Mouse (Mus musculus) midbrain, embryonic 11.5 days (tissue): Measurements from ENCODE around the gene Midn. TPM values are rescaled to one million over a fixed set of nuclear protein-coding genes. Genes with fewer than 3 reads are reported as not detected.

Experiments used
- ATAC-seq: fragments of 200-750 bp; cut with Nextera tagmentation; 2 replicates; pipeline ENCODE4 v1.8.0; 2017; ENCODE audit warnings: moderate TSS enrichment, moderate library complexity; ENCODE audit not compliant: low FRiP score
- DNase-seq: peaks from one replicate; pipeline ENCODE4 v3.0.0; 2015; ENCODE audit warnings: low spot score; ENCODE audit errors: missing footprints
- H3K27ac ChIP-seq: fragments of 300-500 bp; sonication (generic); 2 replicates; pipeline ENCODE4 v1.5.1; 2014; ENCODE audit warnings: low read depth, low read length
- H3K27me3 ChIP-seq: fragments of 300-500 bp; sonication (generic); 2 replicates; pipeline ENCODE4 v1.6.1; 2014; ENCODE audit warnings: mild to moderate bottlenecking, low read length, moderate library complexity, mixed read lengths; ENCODE audit not compliant: control insufficient read depth, insufficient read depth
- H3K36me3 ChIP-seq: fragments of 300-500 bp; sonication (generic); 2 replicates; pipeline ENCODE4 v1.6.1; 2014; ENCODE audit warnings: mild to moderate bottlenecking, low read length, moderate library complexity, mixed read lengths; ENCODE audit not compliant: control insufficient read depth, insufficient read depth
- H3K4me1 ChIP-seq: fragments of 300-500 bp; sonication (generic); 2 replicates; pipeline ENCODE4 v1.6.1; 2014; ENCODE audit warnings: low read length; ENCODE audit not compliant: control insufficient read depth, insufficient read depth
- H3K4me2 ChIP-seq: fragments of 300-500 bp; sonication (generic); 2 replicates; pipeline ENCODE4 v1.6.1; 2014; ENCODE audit warnings: mild to moderate bottlenecking, moderate library complexity
- H3K4me3 ChIP-seq: fragments of 300-500 bp; sonication (generic); 2 replicates; pipeline ENCODE4 v1.5.1; 2014; ENCODE audit warnings: low read depth, low read length
- H3K9ac ChIP-seq: fragments of 300-500 bp; sonication (generic); 2 replicates; pipeline ENCODE4 v1.6.1; 2014; ENCODE audit warnings: low read length
- H3K9me3 ChIP-seq: fragments of 300-500 bp; sonication (generic); 2 replicates; pipeline ENCODE4 v1.6.1; 2016; ENCODE audit warnings: low read length; ENCODE audit not compliant: control insufficient read depth
- WGBS: fragments of 180-500 bp; shearing (Covaris S2); extraction: QIAGEN DNeasy Blood & Tissue Kit; methylation state at CpG from one replicate; pipeline ENCODE4 v1.1.7; 2014; 5-methylcytosine and 5-hydroxymethylcytosine counted together
- polyA plus RNA-seq: library from polyadenylated mRNA; unstranded; fragments of >200 nt; fragmentation: Nextera tagmentation; extraction: Ambion mirVana; gene quantifications from 2 replicates; pipeline ENCODE4 v1.2.1, GENCODE M21; 2014

Gene Midn
- polyA plus RNA-seq, 1 experiment from 2014 or later = 71.3 TPM

GRCm38 (mm10) chr10:80120146-80120545, 27.9 kb upstream of the Midn start:
- Histone ChIP-seq H3K9ac (no peak overlapping the region), H3K27ac (no peak overlapping the region), H3K9me3 (no peaks in the 10 kb centered on the region), H3K27me3 (no peaks in the 10 kb centered on the region), H3K4me3 (no peak overlapping the region), H3K4me1 (peaks cover 25% of the 10 kb centered on the region), H3K4me2 (no peak overlapping the region), H3K36me3 (peaks cover 14% of the 10 kb centered on the region)
- ATAC-seq (no peak), DNase-seq (no peak)
- WGBS = 93% methylated on average over 2 of the region's 2 CpGs

DNA sequence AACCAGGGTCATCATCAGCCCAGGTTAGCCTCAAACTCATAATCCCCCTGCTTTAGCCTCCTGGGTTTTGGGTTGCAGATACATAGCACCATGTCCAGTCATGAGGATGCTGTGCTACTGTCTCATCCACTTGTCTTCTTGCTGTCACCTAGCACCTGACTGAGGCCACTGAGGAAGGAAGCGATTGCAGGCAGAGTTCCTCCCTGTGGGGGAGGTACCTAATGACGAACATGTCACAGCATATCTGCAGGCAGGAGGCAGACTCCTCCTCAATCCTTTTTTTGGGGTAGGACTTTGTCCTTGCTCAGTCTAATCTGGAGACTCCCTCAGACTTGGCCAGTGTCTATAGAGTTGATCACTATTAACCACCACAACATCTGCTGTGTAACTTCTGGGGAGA, 26.4 kb upstream of the Midn start:
- H3K4me3 ChIP-seq = no peak overlapping the region
- H3K27ac ChIP-seq = no peak overlapping the region
- H3K4me2 ChIP-seq = no peak overlapping the region
- WGBS = 86% methylated on average over 2 of the region's 2 CpGs
- H3K9ac ChIP-seq = no peak overlapping the region
- H3K27me3 ChIP-seq = no peaks in the 10 kb centered on the region
- H3K9me3 ChIP-seq = no peaks in the 10 kb centered on the region
- H3K4me1 ChIP-seq = peaks cover 24% of the 10 kb centered on the region
- DNase-seq (no peak), ATAC-seq (no peak)
- H3K36me3 ChIP-seq = peaks cover 14% of the 10 kb centered on the region

GRCm38 (mm10) chr10:80123932-80124562, 24.0 kb upstream of the Midn start:
- H3K4me3 ChIP-seq = no peak overlapping the region
- peaks cover 29% of the 10 kb centered on the region for H3K36me3 ChIP-seq
- H3K9me3 ChIP-seq = no peaks in the 10 kb centered on the region
- no peak overlapping the region for H3K27ac ChIP-seq
- no peaks in the 10 kb centered on the region for H3K27me3 ChIP-seq
- no peak for ATAC-seq
- no peak overlapping the region for H3K4me2 ChIP-seq
- DNase-seq = no peak
- H3K9ac ChIP-seq = no peak overlapping the region
- no peaks in the 10 kb centered on the region; the same call in 1 of the 2 replicates for H3K4me1 ChIP-seq
- 92% methylated on average over 9 of the region's 9 CpGs for WGBS

GRCm38 (mm10) chr10:80127920-80128319, 20.2 kb upstream of the Midn start:
- Histone ChIP-seq H3K4me3 (no peak overlapping the region), H3K36me3 (peaks cover 32% of the 10 kb centered on the region)

GRCm38 (mm10) chr10:80129846-80130245, 18.2 kb upstream of the Midn start:
- Histone ChIP-seq H3K27me3 (0 out of 2 replicates have a peak, but pooled peaks cover 2% of the 10 kb centered on the region), H3K9ac (no peak overlapping the region), H3K36me3 (peaks cover 27% of the 10 kb centered on the region), H3K4me2 (no peak overlapping the region), H3K4me1 (peaks cover 13% of the 10 kb centered on the region), H3K27ac (no peak overlapping the region), H3K9me3 (no peaks in the 10 kb centered on the region), H3K4me3 (no peak overlapping the region)
- 96% methylated on average over 9 of the region's 9 CpGs for WGBS
- ATAC-seq = no peak
- no peak for DNase-seq

More at GRCm38 (mm10) chr10:80127920-80128319, 20.2 kb upstream of the Midn start:
- 0 out of 2 replicates have a peak, but pooled peaks cover 2% of the 10 kb centered on the region for H3K27me3 ChIP-seq
- no peak overlapping the region for H3K9ac ChIP-seq
- H3K27ac ChIP-seq = no peak overlapping the region
- DNase-seq (no peak), ATAC-seq (no peak)
- no peak overlapping the region for H3K4me2 ChIP-seq
- no peaks in the 10 kb centered on the region for H3K9me3 ChIP-seq
- peaks cover 13% of the 10 kb centered on the region for H3K4me1 ChIP-seq
- WGBS = 94% methylated on average over 8 of the region's 8 CpGs

- no peak overlapping the region for H3K27ac ChIP-seq
- no peak overlapping the region for H3K9ac ChIP-seq
- H3K36me3 ChIP-seq = peaks cover 27% of the 10 kb centered on the region
- H3K4me2 ChIP-seq = no peak overlapping the region
- peaks cover 13% of the 10 kb centered on the region for H3K4me1 ChIP-seq
- 87% methylated on average over 18 of the region's 18 CpGs for WGBS
- no peak overlapping the region for H3K4me3 ChIP-seq
- ATAC-seq (no peak), DNase-seq (peak; percentile 71)
- H3K9me3 ChIP-seq = no peaks in the 10 kb centered on the region
- H3K27me3 ChIP-seq = peaks cover 2% of the 10 kb centered on the region; the same call in 1 of the 2 replicates
These were observed 17.6 kb upstream of the Midn start for GRCm38 (mm10) chr10:80130403-80131031.

GRCm38 (mm10) chr10:80131316-80131951, 16.6 kb upstream of the Midn start:
- H3K36me3 ChIP-seq = peaks cover 27% of the 10 kb centered on the region
- H3K4me1 ChIP-seq = peaks cover 14% of the 10 kb centered on the region
- DNase-seq (peak; percentile 94), ATAC-seq (peak; percentile 50; the same call in 1 of the 2 replicates)
- H3K9ac ChIP-seq = peak overlapping the region; percentile 44; the same call in 1 of the 2 replicates
- WGBS = 14% methylated on average over 55 of the region's 55 CpGs
- H3K27ac ChIP-seq = no peak overlapping the region
- 0 out of 2 replicates have a peak overlapping the region, but pooled peaks have one; percentile 3 for H3K4me3 ChIP-seq
- no peaks in the 10 kb centered on the region for H3K9me3 ChIP-seq
- H3K27me3 ChIP-seq = peaks cover 11% of the 10 kb centered on the region
- peak overlapping the region; percentile 28 for H3K4me2 ChIP-seq

DNA sequence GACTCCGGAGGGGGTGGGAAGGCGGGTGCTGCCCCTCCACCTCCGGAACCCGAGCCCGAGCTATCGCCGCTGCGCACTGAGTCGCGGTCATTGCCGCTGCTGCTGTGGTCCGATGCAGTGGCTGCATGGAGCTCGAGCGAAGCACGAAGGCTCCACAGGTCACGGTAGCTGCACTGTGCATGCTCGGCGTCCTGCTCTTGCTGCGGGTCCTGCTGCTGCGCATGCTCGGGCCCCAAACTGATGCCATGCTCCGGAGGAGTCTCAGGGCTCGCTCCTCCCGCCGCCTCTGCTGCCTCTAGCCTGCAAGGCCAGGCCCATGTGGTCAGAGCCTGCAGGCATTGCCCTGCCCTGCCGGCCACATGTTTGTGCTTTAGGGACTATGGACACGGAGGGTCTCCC, 16.1 kb upstream of the Midn start:
- Histone ChIP-seq H3K36me3 (peaks cover 26% of the 10 kb centered on the region), H3K4me2 (peak overlapping the region; percentile 28), H3K27ac (no peak overlapping the region), H3K27me3 (peaks cover 16% of the 10 kb centered on the region), H3K4me1 (peaks cover 19% of the 10 kb centered on the region), H3K9ac (peak overlapping the region; percentile 44; the same call in 1 of the 2 replicates), H3K4me3 (0 out of 2 replicates have a peak overlapping the region, but pooled peaks have one; percentile 3), H3K9me3 (no peaks in the 10 kb centered on the region)
- WGBS = 31% methylated on average over 27 of the region's 27 CpGs
- ATAC-seq (peak; percentile 12; the same call in 1 of the 2 replicates), DNase-seq (peak; percentile 92)
